Mouse (Mus musculus): ENCODE results near the gene Mapk3. TPM values are rescaled to one million over a fixed set of nuclear protein-coding genes. Genes with fewer than 3 reads are reported as not detected.
"Not testable (repeated sequence)": the region's sequence is repeated elsewhere in the genome, so short reads cannot be mapped to it uniquely, and the experiment has no call there.

The Mapk3 gene
- 10 to 100 TPM; 14.2 to 69.2 (median 35.5) TPM for total RNA-seq (2018; cell fraction: chromatin; rRNA removed)
- total RNA-seq (2018; cell fraction: cytosol; rRNA removed) = 100 to 1,000 TPM; 111 to 204 (median 139) TPM
- 100 to 1,000 TPM in 3 of 26 experiments, 10 to 100 TPM in 23; 34.8 to 107 (median 61.2) TPM for total RNA-seq (2018; cell fraction: nucleus; rRNA removed)
- 129 to 232 TPM (median 188 TPM) in 3 replicates for polyA plus RNA-seq (2018)

DNA sequence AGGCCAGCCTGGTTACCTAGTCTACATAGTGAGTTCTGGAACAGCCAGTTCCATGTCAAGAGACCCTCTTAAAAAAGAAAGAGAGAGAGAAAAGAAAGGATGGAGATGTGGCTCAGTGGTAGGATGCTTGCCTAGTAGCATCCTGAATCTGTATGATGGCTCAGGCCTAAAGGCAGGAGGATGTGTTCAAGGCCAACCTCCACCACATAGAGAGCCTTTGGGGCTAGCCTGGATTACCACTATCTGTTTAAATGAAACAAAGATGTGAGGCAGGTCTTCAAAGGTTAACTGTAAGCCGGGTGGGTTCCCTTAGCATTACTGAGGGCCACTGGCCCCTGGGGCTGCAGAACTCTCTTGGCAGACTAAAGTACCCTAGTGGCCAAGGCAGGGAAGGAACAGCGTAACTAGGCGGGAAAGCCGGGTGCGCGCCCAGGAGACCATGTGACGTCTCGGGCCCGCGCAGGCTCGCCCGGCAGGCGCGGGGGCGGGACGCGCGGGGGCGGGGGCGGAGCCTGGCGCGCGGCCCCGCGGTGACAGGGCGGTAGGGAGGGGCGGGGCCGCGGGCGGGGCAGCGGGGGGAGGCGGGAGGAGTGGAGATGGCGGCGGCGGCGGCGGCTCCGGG is at the start of gene Mapk3:
Gene Mapk3 (plus strand): TSS at position 552 of the 622 bp plus-strand sequence.
- H3K4me3 ChIP-seq (ENCODE audit: inconsistent target) = peak within 1 kb of the TSS; percentile 95
- WGBS (ENCODE audit: missing documents) = 0% methylated on average over 16 of the region's 38 CpGs

DNA sequence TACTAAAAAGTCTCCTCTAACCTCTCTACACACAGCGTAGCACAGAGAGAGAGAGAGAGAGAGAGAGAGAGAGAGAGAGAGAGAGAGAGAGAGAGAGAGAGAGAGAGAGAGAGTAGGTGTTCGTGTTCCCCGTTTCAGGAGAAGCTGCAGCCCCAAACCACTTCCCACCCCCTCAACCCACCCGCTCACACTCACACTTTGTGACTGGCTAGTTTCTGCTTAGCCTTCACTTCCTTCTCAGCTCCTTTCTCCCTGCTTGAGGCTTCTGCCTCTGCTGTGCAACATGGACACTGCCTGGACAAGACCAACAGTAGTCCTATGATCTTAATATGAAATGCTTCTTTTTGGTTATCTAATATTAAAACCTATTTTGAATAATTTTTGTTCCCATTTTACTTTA is 49.1 kb upstream of the Mapk3 start:
- H3K36me3 ChIP-seq (ENCODE audit: inconsistent target) = no peaks in the 10 kb centered on the region
- H3K27ac ChIP-seq = no peak overlapping the region
- no peak overlapping the region for H3K4me3 ChIP-seq (ENCODE audit: inconsistent target)
- WGBS (ENCODE audit: missing documents) = 39% methylated on average over 4 of the region's 4 CpGs
- H3K79me2 ChIP-seq (ENCODE audit: inconsistent target) = no peaks in the 10 kb centered on the region

More for the DNA sequence above, at the start of gene Mapk3:
- Histone ChIP-seq H3K27ac (peak within 1 kb of the TSS; percentile 74), H3K79me2 (ENCODE audit: inconsistent target) (peaks cover 30% of the 10 kb centered on the region), H3K36me3 (ENCODE audit: inconsistent target) (peaks cover 16% of the 10 kb centered on the region; the same call in 1 of the 2 replicates)

DNA sequence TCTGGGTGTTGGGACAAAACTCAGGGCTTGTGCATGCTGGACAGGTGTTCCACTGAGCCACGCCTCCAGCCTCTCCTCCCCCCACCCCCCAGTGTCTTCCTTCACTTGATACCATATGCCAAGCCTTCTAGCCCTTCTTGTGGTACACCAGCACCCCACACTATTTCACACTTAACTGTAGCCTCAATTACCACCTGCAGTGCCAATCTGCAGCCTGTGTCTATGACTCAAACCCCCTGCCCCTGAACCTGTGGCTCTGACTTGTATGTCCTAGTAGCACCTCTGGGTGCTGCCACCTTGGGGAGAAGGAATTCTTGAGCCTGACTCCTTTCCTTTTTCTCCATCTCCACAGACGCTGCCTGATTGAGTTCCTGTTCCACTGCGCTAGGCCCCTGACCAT is 47.5 kb upstream of the Mapk3 start:
- 86% methylated on average over 3 of the region's 3 CpGs for WGBS (ENCODE audit: missing documents)

DNA sequence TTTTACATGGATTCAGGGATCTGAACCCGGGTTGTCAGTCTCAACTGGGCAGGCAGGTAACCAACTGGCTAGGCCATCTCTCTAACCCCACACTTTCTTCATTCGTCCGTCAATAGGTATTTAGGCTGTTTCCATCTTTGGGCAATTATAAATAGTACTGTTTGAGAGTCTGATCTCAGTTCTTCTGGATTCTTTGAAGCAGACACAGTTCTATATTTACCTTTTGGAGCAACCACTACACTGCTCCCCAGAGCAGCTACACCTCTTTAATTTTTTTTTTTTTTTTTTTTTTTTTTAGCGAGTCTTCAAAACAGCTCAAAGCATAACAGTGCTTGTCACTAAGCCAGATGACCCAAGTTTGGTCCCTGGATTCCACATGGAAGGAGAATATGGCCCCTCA is 43.7 kb upstream of the Mapk3 start:
- Histone ChIP-seq H3K36me3 (ENCODE audit: inconsistent target) (no peaks in the 10 kb centered on the region), H3K4me3 (ENCODE audit: inconsistent target) (no peak overlapping the region), H3K79me2 (ENCODE audit: inconsistent target) (no peaks in the 10 kb centered on the region), H3K27ac (no peak overlapping the region)
- 98% methylated on average over 3 of the region's 4 CpGs for WGBS (ENCODE audit: missing documents)

More for the DNA sequence above, 47.5 kb upstream of the Mapk3 start:
- Histone ChIP-seq H3K79me2 (ENCODE audit: inconsistent target) (no peaks in the 10 kb centered on the region), H3K36me3 (ENCODE audit: inconsistent target) (no peaks in the 10 kb centered on the region), H3K27ac (no peak overlapping the region), H3K4me3 (ENCODE audit: inconsistent target) (no peak overlapping the region)

DNA sequence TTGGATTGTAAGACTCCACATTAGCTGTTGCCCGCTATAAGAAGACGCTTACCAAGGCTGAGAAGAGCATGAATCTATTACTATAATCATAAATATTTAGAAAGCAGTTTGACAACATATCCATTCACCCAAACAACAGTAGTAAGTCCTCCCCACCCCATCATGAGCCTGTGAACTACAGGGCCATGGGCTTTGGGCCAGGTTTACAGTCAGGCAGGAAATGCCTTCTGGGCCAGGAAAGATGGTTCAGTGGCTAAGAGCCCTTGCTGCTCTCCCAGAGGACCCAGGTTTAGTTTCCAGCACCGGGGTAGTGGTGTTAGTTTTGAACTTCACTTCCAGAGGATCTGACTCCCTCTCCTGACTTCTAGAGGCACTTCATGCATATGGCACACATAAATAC is 41.8 kb upstream of the Mapk3 start:
- WGBS (ENCODE audit: missing documents) = 92% methylated on average over 3 of the region's 3 CpGs
- no peak overlapping the region for H3K4me3 ChIP-seq (ENCODE audit: inconsistent target)
- no peak overlapping the region for H3K27ac ChIP-seq
- H3K79me2 ChIP-seq (ENCODE audit: inconsistent target) = no peaks in the 10 kb centered on the region
- H3K36me3 ChIP-seq (ENCODE audit: inconsistent target) = no peaks in the 10 kb centered on the region

DNA sequence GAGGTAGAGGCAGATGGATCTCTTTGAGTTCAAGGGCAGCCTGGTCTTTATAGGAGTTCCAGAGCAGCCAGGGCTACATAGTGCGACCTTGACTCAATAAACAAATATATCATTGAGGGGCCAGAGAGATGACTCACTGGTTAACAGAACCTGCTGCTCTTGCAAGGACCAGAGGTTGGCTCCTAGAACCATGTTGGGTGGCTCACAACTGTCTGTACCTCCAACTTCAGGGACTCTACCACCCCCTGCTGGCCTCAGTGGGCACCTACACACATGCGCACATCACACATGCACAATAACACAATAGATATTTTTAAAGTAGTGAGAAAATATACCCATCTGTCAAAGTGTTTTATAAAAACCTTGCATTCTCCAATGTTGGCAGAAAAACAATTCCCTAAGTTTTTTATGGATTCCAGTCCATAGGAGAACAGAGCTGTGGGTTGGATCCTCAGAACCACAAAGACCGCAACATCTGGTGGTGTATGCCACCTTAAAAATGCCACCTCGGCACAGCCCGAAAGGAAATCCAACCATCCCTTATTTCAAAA is 40.5 kb upstream of the Mapk3 start:
- no peak overlapping the region for H3K27ac ChIP-seq
- no peaks in the 10 kb centered on the region for H3K36me3 ChIP-seq (ENCODE audit: inconsistent target)
- H3K4me3 ChIP-seq (ENCODE audit: inconsistent target) = no peak overlapping the region
- 90% methylated on average over 5 of the region's 5 CpGs for WGBS (ENCODE audit: missing documents)
- no peaks in the 10 kb centered on the region for H3K79me2 ChIP-seq (ENCODE audit: inconsistent target)

DNA sequence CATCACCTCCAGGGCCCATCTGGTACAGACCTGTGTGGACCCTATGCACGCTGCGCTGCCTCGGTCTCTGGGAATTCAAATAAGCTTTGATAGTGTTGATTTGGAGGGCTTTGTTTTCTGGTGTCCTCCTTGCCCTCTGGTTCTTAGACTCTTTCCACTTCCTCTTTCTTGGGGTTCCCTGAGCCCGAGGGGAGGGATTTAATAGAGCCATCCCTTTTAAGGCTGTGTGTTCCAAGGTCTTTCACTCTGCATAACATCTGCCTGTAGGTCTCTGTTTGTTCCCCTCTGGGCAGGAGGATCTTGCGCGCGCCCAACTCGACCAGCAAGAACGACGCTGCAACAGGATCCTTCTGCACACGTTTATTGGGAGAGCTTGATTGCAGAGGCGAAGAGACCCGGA is 37.8 kb upstream of the Mapk3 start:
- H3K27ac ChIP-seq = no peak overlapping the region
- H3K79me2 ChIP-seq (ENCODE audit: inconsistent target) = no peaks in the 10 kb centered on the region
- H3K36me3 ChIP-seq (ENCODE audit: inconsistent target) = no peaks in the 10 kb centered on the region
- H3K4me3 ChIP-seq (ENCODE audit: inconsistent target) = no peak overlapping the region
- 63% methylated on average over 13 of the region's 13 CpGs for WGBS (ENCODE audit: missing documents)

DNA sequence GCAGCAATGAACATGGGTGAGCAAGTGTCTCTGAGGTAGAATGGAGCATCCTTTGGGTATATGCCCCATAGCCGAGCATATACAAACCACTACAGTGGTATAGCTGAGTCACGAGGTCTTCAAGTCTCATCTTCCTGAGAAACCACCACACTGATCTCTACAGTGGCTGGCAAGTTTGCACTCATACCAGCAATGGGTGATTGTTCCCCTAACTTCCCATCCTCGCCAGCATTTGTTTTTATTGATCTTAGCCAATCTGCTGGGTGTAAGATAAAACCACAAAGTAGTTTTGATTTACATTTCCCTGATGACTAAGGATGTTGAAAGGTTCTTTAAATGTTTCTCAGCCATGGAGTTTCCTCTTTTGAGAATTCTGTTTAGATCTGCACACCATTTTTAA is 34.3 kb upstream of the Mapk3 start:
- no peaks in the 10 kb centered on the region for H3K36me3 ChIP-seq (ENCODE audit: inconsistent target)
- WGBS (ENCODE audit: missing documents) = 0% methylated on average over 3 of the region's 3 CpGs
- peak overlapping the region; percentile 41 for H3K27ac ChIP-seq
- H3K79me2 ChIP-seq (ENCODE audit: inconsistent target) = no peaks in the 10 kb centered on the region
- no peak overlapping the region; the same call in 1 of the 2 replicates for H3K4me3 ChIP-seq (ENCODE audit: inconsistent target)

DNA sequence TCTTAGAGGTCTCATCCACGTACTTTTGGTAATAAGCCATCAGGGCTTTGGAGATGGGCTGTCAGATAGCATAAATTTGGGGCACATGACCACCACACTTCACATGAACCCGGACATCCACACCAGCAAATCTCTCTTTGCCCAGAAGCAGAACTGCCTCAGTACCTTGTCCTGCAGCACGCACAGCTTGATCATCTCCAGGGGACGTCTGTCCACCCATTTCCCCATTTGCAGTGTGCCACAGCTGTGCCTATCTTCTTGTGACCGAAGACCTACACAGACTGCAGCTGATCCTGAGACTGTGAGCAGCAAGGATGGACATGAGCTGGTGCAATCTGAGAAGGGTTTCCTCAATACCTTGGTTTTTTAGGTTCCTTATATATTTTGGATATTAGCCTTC is 33.7 kb upstream of the Mapk3 start:
- no peaks in the 10 kb centered on the region for H3K36me3 ChIP-seq (ENCODE audit: inconsistent target)
- H3K27ac ChIP-seq = peak overlapping the region; percentile 41
- 26% methylated on average over 5 of the region's 5 CpGs for WGBS (ENCODE audit: missing documents)
- H3K4me3 ChIP-seq (ENCODE audit: inconsistent target) = no peak overlapping the region; the same call in 1 of the 2 replicates
- no peaks in the 10 kb centered on the region for H3K79me2 ChIP-seq (ENCODE audit: inconsistent target)

DNA sequence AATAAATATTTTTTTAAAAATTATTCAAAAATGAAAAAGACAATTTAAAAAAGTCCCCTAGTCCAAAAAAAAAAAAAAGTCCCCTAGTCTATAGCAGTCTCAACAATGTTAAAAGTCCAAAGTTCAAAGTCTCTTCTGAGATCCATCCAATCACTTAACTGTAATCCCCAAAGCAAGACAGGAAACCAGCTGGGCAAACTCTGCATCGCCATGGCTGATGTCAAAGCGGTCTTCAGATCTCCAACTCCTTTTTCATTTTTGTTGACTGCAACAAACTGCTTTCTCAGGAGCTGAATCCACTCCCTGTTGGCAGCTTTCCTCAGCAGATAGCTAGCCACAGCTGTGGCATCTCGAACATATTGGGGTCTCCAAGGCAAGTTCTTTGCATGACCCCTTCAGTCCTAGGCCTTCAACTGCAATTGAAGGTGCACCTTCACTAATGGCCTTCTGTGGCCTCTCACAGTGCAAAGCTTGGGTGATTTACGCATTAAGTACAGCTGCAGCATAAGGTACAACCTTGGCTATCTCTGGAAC is 29.1 kb upstream of the Mapk3 start:
- H3K4me3 ChIP-seq (ENCODE audit: inconsistent target); H3K36me3 ChIP-seq (ENCODE audit: inconsistent target); H3K27ac ChIP-seq; H3K79me2 ChIP-seq (ENCODE audit: inconsistent target): not testable (repeated sequence)
- WGBS (ENCODE audit: missing documents) = 92% methylated on average over 3 of the region's 4 CpGs

DNA sequence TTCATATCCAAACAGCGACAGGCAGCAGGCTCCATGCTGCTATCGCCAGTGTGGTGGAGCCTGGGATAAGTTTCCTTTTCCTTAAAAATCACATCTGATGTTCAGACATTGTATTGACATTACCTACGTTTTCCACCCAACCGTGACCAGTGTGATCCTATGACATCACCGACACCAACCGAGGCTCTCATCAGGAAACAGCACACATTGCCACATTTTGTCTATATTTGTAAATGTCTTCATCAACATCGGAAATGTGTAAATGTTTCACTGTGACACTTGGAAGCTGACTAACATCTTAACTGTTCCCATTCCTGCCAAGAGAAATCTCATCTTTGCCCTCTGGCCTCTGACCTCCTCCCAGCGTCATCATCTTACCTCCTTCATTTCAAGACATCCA is 23.3 kb upstream of the Mapk3 start:
- Histone ChIP-seq H3K4me3 (ENCODE audit: inconsistent target) (no peak overlapping the region), H3K79me2 (ENCODE audit: inconsistent target) (no peaks in the 10 kb centered on the region), H3K27ac (no peak overlapping the region), H3K36me3 (ENCODE audit: inconsistent target) (no peaks in the 10 kb centered on the region)
- 65% methylated on average over 8 of the region's 8 CpGs for WGBS (ENCODE audit: missing documents)

DNA sequence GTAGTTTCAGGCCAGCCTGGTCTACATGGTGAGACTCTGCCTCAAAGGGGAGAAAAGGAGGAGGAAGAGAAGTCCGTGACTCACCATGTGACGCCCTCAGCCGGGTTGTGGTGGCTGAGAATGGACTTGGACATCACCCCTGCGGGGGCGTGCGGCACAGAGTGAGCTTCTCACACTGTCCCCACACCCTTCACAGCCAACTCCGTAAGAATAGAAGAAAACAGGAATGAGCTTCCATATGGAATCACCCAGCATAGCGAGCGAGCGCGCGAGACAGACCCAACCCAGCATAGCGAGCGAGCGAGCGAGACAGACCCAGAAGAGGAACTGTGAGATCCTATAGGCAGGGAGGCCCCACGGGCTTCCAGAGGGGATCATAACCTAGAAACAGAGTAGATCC is 19.9 kb upstream of the Mapk3 start:
- no peak overlapping the region for H3K27ac ChIP-seq
- H3K79me2 ChIP-seq (ENCODE audit: inconsistent target) = no peaks in the 10 kb centered on the region
- H3K36me3 ChIP-seq (ENCODE audit: inconsistent target) = no peaks in the 10 kb centered on the region
- 88% methylated on average over 17 of the region's 17 CpGs for WGBS (ENCODE audit: missing documents)
- no peak overlapping the region for H3K4me3 ChIP-seq (ENCODE audit: inconsistent target)

DNA sequence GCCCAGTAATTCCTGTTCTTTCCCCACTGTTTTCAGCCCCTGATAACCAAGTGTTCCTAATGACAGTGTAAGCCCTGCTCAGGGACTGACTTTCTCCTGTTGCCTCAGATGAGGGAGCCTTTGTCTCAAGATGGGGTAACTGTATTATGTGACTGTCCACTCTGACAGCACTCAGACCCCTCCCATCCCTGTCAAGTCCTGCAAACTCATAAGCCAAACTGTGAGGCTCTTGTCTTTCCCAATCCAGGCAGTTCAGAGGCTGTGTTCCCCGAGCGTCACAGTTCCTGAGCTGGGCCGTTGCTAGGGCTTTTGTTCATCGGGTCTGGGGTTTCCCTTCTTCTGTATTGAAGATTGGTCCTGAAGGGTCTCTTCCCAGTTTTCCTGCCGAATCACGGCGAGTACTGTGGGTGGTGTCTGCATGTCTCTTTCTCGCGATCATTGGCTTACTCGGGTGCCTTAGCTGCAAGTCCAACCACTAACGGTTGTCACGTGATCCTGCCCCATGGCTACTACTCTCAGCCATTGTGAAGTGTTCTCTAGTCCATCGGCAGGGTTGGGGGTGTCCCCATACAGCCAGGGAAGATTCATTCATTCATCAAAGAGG is 19.2 kb upstream of the Mapk3 start:
- Histone ChIP-seq H3K36me3 (ENCODE audit: inconsistent target) (no peaks in the 10 kb centered on the region), H3K4me3 (ENCODE audit: inconsistent target) (no peak overlapping the region), H3K27ac (no peak overlapping the region), H3K79me2 (ENCODE audit: inconsistent target) (no peaks in the 10 kb centered on the region; the same call in 1 of the 2 replicates)
- 84% methylated on average over 13 of the region's 13 CpGs for WGBS (ENCODE audit: missing documents)

DNA sequence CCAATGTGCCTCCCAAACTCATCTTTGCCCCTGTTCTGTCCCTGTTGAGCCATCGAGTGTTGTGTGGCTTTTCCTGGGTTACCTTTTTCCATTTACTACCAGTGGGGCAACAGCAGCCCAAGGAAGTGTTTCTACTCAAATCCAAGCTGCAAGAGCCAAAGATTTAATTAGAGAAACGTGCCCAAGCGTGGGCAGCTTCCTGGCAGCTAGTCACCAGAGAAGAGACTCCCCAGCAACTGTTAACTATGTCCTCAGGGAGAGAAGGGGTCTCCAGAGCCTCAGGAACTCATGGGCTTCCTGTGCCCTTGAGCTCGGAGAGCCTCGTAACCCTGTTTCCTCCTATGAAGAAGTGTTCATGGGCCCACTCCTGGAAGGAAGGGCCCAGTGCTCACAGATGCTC is 18.4 kb upstream of the Mapk3 start:
- H3K79me2 ChIP-seq (ENCODE audit: inconsistent target) = no peaks in the 10 kb centered on the region; the same call in 1 of the 2 replicates
- 84% methylated on average over 5 of the region's 5 CpGs for WGBS (ENCODE audit: missing documents)
- H3K36me3 ChIP-seq (ENCODE audit: inconsistent target) = no peaks in the 10 kb centered on the region
- H3K4me3 ChIP-seq (ENCODE audit: inconsistent target) = no peak overlapping the region
- H3K27ac ChIP-seq = no peak overlapping the region

DNA sequence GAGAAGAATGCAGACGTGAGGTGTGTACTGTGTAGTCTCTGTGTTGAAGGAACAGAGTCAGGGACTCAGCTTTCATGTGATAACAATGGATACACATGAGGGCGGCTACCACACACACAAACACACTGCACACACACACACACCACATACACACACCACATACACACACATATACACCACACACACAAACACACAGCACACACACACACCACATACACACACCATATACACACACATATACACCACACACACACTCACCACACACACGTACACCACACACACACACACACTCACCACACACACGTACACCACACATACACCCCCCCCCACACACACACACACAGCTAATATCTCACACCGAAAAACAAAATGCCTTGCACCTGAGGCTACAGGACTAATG is 17.9 kb upstream of the Mapk3 start:
- H3K4me3 ChIP-seq (ENCODE audit: inconsistent target) = no peak overlapping the region
- H3K27ac ChIP-seq = no peak overlapping the region
- H3K79me2 ChIP-seq (ENCODE audit: inconsistent target) = no peaks in the 10 kb centered on the region; the same call in 1 of the 2 replicates
- WGBS (ENCODE audit: missing documents) = 89% methylated on average over 4 of the region's 5 CpGs
- no peaks in the 10 kb centered on the region for H3K36me3 ChIP-seq (ENCODE audit: inconsistent target)
